Mouse (Mus musculus) cerebellum, adult 9-11 months (tissue): ENCODE data around the gene Srrm4.
"Not testable (repeated sequence)": the region's sequence is repeated elsewhere in the genome, so short reads cannot be mapped to it uniquely, and the experiment has no call there.

Experiments
- DNase-seq: peaks from one replicate; pipeline ENCODE4 v3.0.0; 2022

Gene Srrm4

DNA sequence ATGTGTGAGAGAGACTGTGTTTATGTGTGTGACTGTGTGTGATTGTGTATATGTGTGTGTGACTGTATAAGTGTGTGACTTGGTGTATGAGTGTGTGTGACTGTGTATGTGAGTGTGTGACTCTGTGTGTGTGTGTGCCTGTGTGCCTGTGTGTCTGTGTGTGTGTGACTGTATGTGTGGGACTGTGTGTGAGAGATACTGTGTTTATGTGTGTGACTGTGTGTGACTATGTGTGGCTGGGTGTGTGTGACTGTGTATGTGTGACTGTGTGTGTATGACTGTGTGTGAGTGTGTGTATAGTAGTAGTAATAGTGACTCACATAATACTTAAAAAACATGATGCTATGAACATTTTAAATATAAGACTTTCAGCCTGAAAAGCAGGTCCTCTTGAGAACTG, 155.5 kb downstream of the Srrm4 start:
- no peak for DNase-seq

DNA sequence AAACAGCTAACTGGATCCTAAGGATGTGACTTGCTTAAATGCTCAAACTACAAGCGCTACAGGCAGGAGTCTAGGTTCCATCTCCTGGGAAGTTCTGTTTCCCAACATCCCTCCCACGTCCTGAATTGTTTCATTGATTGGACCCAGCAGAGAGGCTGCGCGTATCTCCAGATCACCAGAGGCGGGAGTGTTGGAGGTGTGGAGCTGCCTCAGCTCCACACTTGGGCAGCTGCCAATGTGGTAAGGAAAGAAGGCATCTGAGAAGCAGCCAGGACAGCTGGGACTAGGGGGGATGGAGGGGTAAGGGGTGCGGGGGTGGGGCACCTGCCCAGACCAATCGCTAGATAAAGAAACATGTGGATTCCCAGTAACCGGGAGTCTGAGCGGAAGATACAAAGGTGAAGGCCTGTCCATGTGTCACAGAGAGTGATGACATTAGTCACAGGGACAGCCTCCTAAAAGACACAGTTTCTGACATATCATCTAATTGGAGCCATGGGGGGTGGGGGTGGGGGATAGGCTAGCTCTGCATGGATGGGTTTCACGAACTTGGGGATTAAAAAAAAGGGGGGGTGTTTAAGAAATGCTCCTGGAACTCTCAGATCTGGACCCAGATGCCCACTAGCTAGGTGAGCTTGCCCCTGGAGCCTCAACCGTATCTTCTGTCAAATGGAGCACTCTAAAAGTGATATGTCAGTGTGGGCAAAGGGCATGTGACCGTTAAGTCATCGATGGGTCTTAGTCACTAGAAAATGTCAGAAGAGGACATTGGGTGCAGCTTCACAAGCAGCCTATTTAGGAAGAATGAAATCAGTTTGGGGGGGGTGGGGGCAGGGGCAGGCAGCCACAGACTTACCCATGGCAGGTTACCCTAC, 156.4 kb downstream of the Srrm4 start:
- no peak for DNase-seq

DNA sequence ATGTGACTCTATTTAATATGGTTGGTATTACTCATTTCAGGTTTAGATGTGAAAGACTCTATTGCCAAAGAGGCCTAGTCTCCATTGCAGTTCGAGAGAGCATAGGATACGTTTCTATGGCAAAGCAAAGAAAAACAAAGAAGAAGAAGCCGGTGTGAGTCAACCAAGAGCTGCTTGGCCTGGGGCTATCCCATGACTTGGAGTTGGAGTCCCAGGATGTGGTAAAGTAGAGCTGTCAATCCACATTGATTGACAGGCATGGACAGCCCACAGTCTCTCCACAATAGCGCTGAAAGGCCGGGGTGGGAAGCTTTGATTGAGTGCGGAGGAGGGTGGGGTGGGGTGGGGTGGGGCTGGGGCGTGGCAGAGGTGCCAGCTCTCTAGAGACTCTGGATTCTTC, 158.7 kb downstream of the Srrm4 start:
- DNase-seq = no peak

DNA sequence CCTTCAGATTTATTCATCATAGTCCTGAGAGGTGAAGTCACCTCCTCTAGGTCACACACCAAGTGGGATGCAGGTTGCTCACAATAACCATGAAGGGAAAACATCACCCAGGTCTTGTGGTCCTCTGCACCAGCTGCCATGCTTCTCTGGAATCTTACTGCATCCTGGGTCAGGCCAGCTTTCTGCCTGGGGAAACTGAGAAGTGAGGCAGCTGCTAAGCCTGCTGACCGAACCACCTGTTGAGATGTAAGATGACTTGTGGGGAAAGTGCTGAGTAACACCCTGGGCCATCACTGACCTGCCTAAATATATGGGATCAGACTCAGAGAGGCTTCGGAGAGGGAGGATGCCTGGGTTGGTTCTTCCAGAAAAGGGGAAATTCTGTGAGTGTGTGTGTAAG, 164.9 kb downstream of the Srrm4 start:
- no peak for DNase-seq

DNA sequence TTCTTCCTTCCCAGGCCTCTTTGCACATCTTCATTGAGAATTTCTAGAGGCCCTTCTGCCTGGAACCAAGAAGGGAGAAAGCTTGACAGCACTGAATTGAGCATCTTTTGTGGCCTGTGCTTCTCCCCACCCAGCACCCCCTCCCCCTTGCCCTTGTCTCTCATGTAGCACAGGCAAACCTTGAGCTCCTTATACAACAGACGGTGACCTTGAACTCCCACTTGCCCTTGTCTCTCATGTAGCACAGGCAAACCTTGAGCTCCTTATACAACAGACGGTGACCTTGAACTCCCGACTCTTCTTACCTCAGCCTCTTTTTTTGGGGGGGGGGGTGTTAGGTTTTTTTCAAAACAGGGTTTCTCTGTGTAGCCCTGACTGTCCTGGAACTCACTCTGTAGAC, 165.9 kb downstream of the Srrm4 start:
- not testable (repeated sequence) for DNase-seq

DNA sequence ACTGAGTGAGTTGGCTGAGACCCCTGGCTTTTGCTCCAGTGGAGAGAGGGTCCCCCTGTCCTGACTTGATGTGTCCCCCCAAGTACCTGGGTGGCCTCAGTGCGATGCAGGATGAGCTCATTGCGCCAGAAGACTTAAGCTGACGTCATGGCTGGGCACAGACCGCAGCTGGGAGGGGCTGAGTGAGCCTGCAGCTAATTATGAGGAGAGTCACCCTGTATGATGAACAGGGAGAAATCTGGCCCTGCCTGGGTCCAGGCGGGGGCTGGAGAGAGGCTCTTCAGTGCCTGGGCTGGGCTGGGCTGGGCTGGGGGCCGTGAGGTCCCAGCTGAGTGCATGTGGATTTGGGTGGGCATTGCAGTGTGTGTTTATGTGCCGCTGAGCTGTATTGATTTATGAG, 166.3 kb downstream of the Srrm4 start:
- no peak for DNase-seq

DNA sequence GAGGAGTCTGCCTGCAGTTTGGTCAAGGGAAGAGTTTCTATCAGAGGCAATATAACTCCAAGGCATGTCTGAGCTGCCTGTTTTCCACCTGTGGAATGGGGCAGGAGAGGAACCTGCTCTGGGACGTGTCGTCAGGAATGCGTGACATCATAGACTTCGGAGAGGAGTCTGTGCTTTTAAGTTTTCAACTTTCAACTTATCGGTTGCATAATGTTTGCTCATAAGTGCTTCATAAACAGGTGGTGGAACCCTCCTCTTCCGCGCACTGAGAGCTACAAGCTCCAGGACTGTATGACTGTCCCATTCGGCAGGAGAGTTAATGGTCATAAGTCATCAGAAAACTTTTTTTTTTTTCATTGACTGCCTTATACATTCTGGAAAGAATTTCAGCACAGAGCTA, 167.9 kb downstream of the Srrm4 start:
- no peak for DNase-seq

DNA sequence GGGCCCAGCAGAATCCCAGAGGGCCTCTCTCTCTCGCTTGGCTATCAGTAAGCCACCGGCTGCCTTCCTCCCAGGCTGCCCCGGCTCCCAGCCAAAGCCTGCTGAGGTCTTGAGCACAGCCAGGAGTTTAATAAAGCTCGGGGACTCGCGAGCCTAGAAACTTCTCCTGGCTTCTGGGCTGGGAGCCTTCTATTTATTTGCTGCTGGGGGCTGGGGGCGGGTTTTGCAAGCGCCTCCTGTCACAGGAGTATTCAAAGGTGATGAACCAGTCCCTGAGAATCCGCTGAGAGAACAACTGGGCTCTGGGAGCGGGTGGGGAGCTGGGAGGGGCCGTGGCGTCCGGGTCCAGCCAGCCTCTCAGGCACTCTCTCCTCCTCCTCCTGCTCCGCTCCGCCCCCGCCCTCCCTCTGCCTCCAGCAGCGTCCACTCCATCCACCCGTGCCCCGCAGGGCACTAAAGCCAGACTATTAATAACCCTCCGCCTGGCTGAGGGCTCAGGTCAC, 168.9 kb downstream of the Srrm4 start, which contains the start of gene Hspb8:
TSS of gene Hspb8 (minus strand) at position 166 of the 503 bp plus-strand sequence.
- peak; percentile 89 for DNase-seq

DNA sequence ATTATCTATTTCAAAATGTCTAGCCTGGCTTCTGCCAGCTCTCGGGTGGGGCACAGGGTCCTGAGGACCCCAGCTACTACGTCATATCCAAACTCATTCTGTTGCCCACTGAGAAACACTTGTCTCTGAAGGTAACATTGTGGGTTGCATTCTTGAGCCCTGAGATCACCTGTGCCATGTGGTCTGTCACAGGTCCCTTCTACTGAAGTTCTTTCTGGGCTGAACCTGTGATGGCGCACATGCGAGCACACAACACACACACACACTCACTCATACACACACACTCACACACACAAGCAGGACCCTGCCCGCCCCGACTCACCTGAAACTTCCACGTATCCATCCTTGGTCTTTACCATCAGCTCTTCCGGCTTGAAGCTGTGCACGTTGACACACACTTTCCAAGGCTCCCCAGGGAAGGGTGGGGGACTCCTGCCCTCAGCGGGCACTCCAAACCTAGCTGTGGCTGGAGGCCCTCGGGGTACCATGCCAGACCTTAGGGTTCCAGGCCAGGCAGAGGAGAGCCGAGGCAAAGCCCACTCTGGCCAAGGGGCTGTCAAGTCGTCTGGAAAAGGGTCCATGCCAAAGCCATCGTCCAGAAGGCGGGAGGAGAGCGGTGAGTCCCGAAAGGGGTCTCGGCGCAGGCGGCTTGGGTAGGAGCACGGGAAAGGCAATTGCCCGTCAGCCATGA, 169.7 kb downstream of the Srrm4 start:
- DNase-seq = peak; percentile 64

DNA sequence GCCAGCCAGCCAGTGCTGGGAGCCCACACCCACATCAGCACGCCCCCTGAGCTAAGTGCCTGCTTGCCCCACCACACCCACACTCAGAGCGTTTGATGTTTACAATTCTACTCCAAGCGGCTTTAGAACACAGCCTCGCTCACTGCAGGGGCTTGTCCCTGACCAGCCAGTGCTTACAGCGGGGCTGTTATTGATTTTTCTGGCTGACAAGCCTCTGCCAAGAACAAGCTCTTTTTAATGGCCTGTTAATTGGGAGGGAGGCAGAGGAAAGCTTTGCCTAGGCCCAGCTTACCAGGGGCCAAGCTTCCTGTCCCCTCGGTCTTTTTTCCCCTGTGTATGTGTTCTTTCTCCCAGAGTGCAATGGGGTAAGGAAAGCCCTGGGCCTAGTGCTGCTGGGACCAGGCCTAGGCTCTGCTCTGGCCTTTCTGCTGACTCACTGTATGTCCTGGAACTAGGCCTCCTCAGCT, 170.8 kb downstream of the Srrm4 start:
- DNase-seq = peak; percentile 51

DNA sequence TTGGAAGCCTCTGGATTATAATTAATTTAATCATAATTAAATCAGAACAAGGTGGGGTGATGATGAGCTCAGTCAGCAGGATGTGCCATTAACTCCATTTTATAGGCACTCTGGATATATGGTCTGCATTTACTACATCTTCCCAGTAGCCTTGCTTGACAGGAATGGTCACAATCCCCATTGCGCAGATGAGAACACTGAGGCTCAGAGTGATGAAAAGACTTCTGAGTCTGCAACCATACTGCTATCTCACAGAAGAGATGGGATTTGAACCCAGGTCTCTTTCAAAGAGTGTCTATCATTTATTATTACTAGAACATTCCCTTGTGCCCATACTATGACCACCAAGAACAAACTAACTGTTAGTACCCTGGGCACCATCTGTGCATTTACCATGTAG, 171.4 kb downstream of the Srrm4 start:
- no peak for DNase-seq

DNA sequence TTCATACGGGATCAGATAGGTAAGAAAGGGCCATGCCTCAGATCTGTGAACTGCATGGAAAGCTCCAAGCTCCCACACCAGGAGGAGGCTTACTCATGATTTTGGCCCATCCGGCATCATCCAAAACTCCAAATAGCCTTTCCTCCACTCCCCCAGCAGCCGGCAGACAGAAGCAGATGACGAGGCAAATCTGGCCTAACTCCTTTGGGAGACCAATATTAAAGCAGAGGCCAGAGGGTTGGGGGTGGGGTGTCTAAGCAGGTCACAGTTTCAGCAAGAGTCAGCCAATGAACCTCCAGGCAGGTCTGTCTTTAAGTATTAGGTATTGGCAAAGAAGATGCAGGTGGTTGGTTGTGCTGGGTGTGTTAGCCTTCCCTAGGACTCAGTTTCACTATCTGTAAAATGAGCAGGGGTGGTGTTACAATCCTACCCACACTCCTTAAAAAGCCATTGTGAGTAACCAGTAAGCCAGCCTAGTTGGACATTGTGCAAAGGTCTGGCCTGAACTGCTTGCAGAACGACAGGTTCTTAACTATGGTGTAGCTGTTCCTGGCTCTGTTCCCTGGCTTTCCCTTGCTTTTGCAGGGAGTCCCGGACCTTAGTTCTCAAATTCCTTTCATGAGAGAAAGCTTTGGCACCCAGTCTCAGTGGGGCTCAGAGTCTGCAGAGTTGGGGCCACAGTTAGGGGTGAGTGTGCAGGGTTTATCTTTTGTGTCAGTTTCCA, 172.1 kb downstream of the Srrm4 start:
- DNase-seq = no peak

DNA sequence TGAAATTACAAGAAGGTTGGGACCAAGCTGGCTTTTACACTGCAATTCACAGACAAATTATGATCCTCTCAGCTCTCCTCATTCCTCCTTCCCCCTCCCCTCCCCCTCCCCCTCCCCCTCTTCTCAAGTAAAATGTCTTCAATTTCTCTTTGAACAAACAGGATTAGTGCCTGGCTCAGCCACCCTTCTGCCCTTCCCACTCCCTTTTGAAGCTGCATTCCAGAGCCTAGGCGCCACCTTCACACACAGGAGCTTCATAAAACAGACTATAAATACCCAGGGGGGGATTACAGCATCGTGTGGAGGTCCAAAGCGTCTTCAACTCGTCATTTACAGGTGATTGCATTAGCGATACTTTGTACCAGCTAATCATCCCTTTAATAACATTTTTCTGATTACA, 175.4 kb downstream of the Srrm4 start:
- no peak for DNase-seq

DNA sequence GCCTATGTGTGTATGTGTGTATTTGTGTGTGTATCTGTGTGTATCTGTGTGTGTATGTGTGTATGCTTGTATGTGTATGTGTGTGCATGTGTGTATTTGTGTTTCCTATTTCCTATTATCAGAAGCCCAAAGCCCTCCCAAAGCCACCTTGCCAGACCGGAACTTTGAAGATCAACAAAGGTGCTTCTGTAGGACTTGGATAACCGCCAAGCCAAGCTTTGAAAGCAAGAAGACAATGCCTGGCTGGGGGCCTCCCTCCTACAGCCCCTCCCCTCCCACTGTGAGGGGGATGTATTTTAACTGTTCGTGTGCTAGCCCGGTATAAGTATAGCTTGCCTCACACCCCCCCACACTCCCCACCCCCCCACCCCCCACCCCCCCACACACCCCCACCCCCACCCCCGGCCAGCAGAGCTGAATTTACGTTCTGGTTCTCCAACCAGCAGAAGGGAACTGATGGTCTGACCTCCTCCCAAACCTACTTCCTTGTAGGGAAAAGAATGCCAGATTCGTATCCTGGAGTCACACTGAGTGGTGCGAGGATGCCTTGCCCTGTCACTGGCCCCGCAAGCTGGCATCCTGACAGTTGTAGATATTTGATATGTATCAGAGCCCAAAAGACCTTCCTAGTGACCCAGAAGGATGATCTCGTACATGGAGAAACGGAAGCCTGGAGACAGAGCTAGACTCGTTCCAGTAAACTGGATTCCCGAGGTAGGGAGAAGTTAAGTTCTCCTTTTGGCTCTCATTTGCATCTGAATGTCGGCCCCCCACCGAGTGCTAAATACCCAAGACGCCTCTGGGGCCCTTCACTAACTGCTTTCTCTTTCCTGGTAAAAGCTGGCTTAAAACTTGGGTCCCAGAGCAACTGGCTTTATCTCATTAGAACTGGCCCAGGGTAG, 181.7 kb downstream of the Srrm4 start:
- DNase-seq = no peak

DNA sequence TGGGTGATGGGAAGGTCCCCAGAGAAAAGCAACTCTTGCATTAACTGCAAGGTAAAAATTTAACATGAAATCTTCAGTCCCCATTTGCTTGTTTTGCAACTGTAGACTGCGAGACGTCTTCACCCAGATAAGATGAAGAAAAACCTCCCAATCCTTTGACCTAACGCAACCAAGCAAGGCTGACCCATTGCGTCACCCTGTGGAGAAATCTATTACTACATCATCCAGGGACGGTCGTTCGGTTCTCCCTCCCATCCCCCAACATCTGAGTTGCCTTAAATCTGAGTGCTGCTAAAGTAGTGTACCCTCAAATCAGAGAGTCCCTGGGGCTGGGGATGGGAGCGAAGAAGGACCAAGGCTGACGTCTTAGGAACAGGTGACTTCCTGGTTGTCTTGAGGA, 182.7 kb downstream of the Srrm4 start:
- DNase-seq = no peak

DNA sequence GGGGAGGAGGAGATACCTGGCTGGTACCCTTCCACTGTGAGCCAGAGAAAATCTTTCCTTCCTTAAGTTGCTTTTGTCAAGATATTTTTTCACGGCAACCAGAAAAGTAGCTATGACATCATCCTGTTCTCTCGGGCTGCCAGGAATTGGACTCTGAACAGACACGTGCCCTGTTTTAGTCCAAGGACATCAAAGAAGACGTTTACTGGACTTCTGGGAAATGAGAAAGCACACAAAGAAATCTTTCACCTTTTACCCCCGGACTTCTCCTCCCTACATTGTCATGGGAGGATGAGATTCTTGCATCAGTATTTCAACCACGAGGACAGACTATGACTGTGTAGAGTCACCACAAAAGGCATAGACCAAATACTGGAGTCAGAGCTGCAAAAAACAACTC, 183.7 kb downstream of the Srrm4 start:
- no peak for DNase-seq

DNA sequence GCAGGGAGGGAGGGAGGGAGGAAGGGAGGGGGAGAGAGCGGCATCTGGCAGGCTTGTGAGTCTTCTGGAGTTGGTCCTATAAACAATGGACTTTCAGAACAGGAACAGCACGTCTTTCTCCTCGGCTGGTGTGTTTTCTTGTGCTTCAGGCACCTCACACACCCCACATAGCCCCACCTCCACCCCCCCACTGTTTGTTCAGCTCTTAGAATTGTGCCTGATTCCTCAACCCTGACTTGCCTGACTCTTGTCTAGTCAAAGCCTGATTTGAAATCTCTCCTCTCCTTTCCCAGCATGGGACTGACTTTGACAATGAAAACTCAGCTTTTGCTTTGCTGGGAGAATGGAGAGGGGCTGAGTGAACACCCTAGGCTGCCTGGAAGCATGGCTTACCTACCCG, 184.3 kb downstream of the Srrm4 start:
- DNase-seq = no peak

DNA sequence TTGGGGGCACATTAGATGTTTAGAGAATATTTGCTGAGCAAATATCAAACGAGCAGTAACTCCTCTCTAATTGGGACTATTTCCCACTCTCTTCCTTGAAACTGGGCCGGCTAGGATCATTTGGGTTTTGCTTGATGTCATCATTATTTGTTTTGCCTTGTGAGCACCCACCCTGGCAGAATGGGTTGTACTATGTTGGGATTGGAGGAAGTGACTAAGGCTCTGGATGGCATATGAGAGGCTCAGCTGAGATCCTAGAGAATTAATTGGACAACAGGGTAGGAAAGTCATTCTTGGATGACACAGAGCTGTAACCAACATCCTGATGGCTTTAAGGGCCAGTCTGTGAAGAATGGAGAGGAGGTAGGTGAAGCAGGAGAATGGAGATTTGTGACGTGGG, 185.1 kb downstream of the Srrm4 start:
- DNase-seq = no peak

DNA sequence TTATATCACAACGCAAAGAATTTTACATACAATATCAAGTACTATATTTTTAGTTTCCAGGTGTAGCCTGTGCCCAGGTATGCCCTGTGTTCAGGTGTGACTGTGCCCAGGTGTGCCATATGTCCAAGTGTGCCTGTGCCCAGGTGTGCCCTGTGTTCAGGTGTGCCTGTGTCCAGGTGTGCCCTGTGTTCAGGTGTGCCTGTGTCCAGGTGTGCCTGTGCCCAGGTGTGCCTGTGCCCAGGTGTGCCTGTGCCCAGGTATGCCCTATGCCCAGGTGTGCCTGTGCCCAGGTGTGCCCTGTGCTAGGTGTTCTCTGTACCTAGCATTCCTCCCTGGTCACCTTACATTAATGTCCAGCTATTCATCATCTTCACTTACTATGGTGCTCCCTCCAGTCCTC, 185.7 kb downstream of the Srrm4 start:
- DNase-seq = no peak

DNA sequence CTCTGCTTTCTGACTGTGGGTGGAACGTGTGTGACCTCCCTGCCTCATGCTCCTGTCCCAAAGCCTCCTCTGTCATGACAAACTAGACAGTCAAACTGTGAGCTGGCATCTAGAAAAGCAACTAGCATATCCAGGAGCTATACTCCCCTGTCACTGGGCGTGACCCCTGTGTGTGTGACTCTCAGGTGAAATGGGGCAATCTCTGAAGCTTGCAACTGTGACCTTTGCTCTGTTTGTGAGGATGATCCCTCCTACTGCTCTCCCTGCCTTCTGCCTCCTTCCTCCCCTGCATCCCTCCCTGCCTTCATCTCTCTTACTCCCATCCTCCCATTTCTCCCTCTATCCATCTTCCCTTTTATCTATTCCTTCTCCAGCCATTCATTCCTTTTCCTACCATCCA, 187.6 kb downstream of the Srrm4 start:
- DNase-seq = no peak

DNA sequence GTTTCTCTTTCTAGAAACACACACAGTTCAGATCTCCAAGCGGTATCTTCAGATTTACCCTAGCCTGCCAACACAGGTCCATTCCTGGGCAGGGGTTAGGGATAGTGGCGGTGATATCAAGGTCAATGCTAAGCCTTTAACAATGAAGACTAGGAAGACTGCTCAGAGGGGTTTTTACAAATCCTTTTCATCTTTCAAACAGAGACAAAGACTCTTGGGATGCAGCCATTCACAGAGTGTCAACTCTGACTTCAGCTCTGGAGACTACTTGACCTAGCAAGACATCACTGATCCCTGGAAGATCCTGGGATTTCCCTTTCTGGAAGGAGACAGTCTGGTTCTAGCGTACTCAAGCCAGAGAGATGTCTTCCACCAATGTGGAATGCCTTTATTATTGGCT, 190.8 kb downstream of the Srrm4 start:
- DNase-seq = no peak

DNA sequence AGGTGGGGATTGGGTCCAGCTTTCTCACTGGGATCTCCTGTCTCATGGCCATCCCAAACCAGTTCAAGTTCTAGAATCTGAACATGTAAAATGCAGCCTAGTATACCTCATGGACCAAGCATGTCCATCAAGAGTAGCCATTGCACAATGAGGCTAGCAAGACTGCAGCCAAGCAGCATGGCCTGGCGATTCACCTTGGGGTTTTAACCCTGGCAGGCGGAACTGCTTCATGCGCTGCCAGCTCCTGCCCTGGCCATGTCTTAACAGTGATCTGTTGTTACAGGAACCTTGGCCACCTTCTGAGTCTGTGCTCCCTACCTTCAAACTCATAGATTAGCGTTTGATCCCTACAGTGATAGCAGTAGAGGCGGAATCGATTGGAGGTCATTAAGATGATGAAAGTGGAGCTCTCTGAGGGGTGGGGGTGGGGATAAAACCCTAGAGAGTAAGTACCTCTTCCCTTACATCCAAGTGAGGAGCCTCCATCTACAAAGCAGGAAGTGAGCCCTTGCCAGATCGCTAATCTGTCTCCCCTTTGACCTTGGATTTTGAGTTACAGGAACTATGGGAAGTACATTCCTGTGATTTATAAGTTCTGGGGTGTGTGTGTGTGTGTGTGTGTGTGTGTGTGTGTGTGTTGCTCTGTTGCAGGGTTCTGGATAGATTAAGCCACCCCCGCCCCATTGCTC, 191.4 kb downstream of the Srrm4 start:
- no peak for DNase-seq
